Mouse (Mus musculus): ENCODE data around the gene Pyroxd2. TPM values are rescaled to one million over a fixed set of nuclear protein-coding genes. Genes with fewer than 3 reads are reported as not detected.
A peak's percentile ranks its signal among the peaks of the same experiment; 100 is the strongest.
"Not testable (repeated sequence)": the region's sequence is repeated elsewhere in the genome, so short reads cannot be mapped to it uniquely, and the experiment has no call there.

Pyroxd2 gene
- total RNA-seq (2021): 1 to 10 TPM; 1.6 to 2.3 TPM

DNA sequence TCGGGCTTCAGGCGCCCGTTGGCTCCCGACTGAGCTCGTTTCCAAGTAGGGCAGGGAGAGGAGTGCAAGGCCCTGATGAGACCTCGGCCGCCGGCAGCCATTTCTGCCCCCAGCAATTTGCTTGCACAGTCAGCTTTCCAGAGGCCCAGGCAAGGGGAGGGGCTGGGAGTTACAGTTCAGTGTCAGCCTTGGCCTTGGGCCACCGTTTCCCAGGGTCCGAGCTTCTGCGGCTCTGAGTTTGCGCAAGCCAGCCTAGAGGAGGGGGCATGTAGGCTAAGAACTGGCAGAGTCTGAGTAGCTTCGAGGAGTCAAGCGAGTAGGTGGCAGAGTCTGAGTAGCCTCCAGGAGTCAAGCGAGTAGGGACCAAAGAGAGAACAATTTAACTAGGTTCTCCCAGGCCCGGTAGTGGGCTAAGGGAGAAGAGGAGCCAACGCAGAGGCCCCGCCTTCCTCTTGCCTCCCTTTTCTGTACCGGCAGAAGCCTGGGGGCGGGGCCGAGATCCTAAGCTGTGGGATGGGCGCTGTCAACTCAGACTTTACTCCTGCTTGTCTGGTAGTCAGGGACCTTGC is at the start of gene Pyroxd2:
TSS of gene Pyroxd2 (minus strand) at position 413 of the 569 bp plus-strand sequence.
- peak; percentile 43 to 51 for DNase-seq (ENCODE audit: extremely low spot score in 1 of 2, low spot score in 1 of 2)

DNA sequence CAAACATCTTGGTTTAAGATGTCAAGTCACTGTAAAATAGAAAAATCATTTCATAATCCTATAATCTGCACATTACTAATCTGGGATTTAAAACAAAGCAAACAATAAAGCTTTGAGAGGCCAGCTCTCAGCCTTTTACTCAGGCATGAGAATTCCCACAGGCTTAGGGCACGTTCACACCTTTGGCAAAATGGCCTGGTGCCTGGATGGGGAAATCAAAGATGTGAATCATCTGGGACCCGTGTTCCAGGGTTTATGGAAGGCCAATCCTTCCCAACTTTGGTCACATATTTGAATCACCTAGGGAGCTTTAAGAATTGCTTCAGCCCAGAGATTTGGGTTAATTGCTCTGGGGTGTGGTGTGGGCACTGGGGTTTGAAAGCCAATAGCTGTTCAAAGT is 45.3 kb upstream of the Pyroxd2 start:
- DNase-seq (ENCODE audit: extremely low spot score in 1 of 2, low spot score in 1 of 2): no peak

DNA sequence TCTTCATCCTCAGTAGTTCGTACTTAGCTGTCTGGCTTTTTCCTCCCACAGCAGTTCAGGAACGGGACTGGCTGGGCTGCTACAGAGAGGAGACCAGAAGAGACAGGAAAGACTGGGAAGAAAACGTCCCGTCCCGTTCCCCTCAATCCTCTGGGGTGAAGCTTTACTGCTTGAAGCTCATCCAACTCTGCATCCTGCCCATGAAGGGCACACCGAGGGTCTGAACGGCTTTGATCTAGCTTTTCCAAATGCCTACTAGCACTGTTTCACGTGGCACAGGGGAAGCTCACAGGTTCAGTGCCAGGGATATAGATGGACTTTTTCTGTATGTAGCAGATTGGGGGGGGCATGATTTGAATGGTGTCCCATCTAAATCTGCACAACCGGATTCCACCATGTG is 43.2 kb upstream of the Pyroxd2 start:
- no peak for DNase-seq (ENCODE audit: extremely low spot score in 1 of 2, low spot score in 1 of 2)

DNA sequence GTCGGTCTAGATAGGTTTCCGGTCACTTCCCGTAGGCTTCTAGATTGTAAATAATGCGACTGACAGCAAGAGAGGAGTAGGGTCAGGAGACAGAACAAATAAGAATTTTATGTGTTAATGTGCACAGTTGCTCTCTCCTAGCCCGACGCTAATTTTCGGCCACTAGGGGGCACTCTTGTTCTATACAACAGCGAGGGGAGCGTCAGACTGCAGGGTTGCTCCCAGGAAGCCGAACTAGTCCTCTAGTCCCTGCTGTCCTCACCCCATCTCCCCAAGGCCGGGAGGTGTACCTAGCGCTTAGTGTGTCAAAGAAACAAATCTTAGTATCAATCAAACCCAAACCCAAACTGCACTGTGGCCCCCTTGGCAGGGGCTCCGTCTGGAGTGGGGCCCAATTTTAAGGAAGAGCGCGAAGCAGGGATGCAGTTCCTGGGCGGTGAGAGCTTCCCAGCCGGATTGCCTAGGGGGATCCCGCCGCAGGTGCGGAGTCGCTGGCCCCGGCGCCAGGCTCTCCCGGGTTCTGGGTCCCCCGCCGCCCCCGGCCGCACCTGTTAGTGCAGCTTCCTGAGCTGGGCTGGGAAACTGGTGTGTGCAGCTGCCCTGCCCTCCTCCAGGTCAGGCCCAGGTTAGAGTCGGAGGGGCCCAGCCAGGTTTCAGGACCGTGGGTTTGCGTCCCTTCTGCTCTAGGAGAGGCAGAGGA is 42.5 kb upstream of the Pyroxd2 start:
- peak; percentile 97 to 98 for DNase-seq (ENCODE audit: extremely low spot score in 1 of 2, low spot score in 1 of 2)

DNA sequence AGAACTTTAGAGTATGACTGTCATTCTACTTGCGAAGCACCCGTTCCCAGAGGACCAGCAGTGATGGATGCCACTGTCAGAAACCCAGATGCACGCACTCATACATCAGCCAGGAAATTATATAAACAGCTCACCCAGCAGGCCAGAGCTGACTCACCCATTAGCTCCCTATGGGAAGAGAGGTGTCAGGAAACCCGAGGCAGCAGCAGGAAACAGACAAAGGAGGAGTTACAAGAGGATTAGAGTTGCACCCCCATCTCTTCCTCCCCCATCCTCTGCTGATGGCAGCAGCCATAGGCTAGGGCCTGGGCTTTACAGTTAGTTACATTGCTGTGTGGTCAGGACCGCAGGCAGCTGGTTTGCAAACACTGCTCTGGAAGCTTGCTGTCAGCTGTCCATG is 35.7 kb upstream of the Pyroxd2 start:
- no peak for DNase-seq (ENCODE audit: extremely low spot score in 1 of 2, low spot score in 1 of 2)

DNA sequence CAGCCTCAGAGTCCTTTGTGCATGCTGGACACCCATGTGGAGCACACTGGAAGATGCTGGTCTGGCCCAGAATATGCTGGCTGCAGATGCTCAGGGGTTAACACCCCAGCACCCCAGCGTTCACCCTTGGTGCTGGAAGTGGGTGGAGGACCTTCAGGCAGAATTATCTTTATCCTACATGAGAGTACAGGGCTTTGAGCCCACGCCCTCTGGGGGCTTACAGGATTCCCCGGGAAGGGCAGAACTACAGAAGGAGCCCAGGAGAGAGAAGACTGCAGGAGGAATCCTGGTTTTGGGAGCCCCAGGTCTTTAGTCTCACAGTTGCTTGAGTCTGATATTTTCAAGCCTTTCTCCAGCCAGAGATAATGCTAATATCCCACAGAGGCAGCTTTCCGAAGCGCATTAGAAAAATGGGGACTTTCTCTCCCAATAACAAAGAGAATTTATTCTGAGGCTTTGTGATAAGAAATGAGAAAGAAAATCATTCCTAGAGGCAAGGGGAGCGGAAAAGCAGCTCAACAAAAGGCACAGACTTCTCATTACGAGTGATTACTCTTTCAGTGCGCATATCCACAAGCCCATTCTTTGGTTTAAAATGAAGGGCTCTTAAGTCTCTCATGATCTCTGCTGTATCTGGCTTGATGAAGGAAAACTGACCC is 33.1 kb upstream of the Pyroxd2 start:
- no peak for DNase-seq (ENCODE audit: extremely low spot score in 1 of 2, low spot score in 1 of 2)

GRCm38 (mm10) chr19:42785129-42785528 is 32.6 kb upstream of the Pyroxd2 start:
- no peak for DNase-seq (ENCODE audit: extremely low spot score in 1 of 2, low spot score in 1 of 2)

GRCm38 (mm10) chr19:42780156-42780538 is 27.6 kb upstream of the Pyroxd2 start:
- DNase-seq (ENCODE audit: extremely low spot score in 1 of 2, low spot score in 1 of 2): not testable (repeated sequence)

DNA sequence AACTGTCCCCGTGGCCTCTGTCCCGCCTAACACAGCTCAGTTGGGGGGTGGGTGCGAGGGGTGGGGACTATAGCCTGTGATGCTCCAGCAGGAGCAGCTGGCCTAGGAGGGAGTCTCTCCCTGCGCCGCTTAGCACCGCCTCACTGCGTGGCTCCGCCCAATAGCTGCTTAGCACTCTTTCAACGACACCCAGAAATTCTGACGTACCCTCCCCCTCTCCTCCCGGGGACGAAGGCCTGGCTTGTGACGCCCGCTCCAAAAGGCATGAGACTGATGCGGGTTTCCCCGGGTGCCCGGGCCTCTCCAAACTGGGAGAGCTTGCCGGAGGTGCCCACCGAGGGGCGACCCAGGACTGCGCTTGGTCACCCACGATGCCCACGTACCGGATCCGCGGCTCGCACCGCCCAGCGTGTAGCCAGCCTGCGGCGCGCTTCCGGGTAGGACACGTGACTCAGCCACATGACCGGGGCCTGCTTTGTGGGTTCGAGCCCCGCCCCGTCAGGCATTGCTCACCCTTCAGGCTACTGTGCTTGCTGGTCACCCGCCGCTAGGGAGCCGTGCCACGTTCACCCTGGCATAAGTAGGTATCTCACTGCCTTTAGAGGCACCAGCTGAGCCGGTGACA is 27.1 kb upstream of the Pyroxd2 start, which contains the start of gene Hps1:
TSS of gene Hps1 (minus strand) at position 448 of the 625 bp plus-strand sequence.
- peak; percentile 77 to 93 for DNase-seq (ENCODE audit: extremely low spot score in 1 of 2, low spot score in 1 of 2)

- peak in 1 of 2 experiments; percentile 55 for DNase-seq (ENCODE audit: extremely low spot score in 1 of 2, low spot score in 1 of 2)
These were observed 25.2 kb upstream of the Pyroxd2 start for GRCm38 (mm10) chr19:42777801-42778200.

GRCm38 (mm10) chr19:42776813-42777212 is 24.2 kb upstream of the Pyroxd2 start:
- DNase-seq (ENCODE audit: extremely low spot score in 1 of 2, low spot score in 1 of 2): no peak

- DNase-seq (ENCODE audit: extremely low spot score in 1 of 2, low spot score in 1 of 2): no peak
These were observed 17.7 kb upstream of the Pyroxd2 start for GRCm38 (mm10) chr19:42770141-42770872.

GRCm38 (mm10) chr19:42769648-42770047 is 17.1 kb upstream of the Pyroxd2 start:
- DNase-seq (ENCODE audit: extremely low spot score in 1 of 2, low spot score in 1 of 2): no peak

- no peak for DNase-seq (ENCODE audit: extremely low spot score in 1 of 2, low spot score in 1 of 2)
These were observed 14.8 kb upstream of the Pyroxd2 start for GRCm38 (mm10) chr19:42767361-42767760.

- DNase-seq (ENCODE audit: extremely low spot score in 1 of 2, low spot score in 1 of 2): no peak
These were observed 11.8 kb upstream of the Pyroxd2 start for GRCm38 (mm10) chr19:42764398-42764797.

DNA sequence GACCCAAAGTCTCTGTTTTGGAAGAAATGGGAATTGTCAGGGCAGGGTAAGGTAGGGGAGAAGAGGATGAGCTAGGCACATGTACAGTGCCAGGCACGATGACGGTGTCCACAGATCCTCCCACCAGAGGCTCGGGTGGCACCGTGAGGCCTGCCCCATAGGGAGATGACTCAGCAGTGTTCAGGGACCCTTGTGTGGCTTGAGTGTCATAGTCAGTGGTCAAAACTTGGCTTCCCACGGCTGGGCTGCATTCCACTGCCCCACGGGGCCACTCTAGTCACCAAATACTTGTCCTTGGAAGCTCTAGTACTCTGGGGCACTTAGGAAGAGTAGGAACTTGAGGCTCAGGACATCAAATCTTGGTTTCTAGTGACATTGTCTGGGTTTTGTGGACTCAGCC is 4.1 kb upstream of the Pyroxd2 start:
- DNase-seq (ENCODE audit: extremely low spot score in 1 of 2, low spot score in 1 of 2): no peak

DNA sequence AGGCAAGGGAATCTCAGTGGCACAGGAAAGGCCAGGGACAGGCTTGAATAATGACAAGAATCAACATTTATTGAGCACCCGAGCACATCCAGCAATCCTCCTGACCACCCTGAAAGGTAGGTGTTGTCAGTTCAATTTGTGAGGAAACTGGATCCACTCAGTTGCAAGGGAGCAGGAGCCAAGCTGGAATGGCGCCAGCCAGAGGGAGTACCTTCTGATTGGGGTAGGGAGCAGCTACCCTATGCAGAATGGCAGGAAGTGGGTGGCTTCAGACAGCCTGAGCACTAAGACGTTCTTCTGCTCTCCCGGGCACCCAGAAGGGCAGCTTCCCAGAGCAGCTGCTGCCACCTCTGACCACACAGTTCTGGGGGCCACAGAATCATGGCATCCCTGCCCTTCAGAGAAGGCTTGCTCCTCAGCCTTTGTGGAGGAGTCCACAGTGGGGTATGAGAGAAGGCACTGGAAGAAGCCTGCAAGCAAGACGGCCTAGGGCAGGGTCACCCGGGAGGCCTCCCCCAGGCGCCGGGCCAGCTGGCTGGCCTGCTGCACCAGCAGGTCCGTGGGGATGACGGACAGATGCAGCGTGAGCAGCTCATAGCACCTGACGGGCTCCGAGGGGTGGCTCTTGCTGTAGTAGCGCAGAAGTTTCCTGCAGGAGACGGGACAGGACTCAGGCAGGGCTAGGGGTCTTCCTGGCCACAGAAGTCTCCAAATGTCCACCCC is 2.7 kb upstream of the Pyroxd2 start:
- DNase-seq (ENCODE audit: extremely low spot score in 1 of 2, low spot score in 1 of 2): no peak

DNA sequence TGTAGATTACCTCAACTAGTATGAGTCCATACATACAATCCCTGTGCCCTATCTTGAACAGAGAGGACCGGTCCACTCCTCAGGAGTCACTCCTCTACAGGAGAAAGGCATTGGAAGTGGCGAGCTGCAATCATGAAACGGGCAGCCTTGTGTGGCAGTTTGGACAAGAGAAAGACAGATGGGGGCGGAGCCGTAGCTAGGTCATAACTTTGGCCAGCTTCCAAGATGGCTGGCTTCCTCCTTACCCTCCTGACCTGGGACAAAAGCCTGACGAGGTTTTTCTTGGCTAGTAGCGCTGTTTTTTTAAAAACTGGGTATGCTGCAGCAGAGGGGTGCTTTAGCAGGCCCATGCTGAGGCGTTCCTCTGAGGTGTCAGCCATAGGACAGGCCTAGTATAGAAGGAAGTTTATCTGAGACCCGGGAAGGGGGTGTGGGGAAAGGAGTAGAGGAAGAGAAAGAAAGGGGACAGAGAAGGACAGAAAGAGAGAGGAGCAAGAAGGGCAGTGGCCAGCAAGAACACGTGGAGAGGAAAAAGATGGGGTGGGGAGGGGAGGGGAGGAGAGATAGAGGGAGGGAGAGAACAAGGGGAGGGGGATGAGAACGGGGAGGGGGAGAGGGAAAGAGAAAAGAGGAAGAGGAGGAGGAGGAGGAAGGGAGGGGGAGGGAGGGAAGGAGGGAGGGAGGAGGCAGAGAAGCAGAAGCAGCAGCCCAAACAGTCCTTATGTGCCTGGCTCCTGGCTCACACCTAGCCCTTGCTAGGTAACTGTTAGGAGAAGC is 754 bp upstream of the Pyroxd2 start:
- DNase-seq (ENCODE audit: extremely low spot score in 1 of 2, low spot score in 1 of 2): no peak

- DNase-seq (ENCODE audit: extremely low spot score in 1 of 2, low spot score in 1 of 2): no peak
These were observed 2.4 kb downstream of the Pyroxd2 start for GRCm38 (mm10) chr19:42750196-42750595.
